Mouse (Mus musculus): ENCODE data around the gene Htr2a. TPM values are rescaled to one million over a fixed set of nuclear protein-coding genes. Genes with fewer than 3 reads are reported as not detected.

Gene Htr2a
- polyA plus RNA-seq, 1 experiment, result 0.31 TPM

GRCm38 (mm10) chr14:74732079-74732783, 91.6 kb downstream of the Htr2a start, which contains the start of gene Esd:
Esd (plus strand) TSS chr14:74732297.
- WGBS, result under 1% methylated on average over 52 of the region's 53 CpGs
- TF ChIP-seq POLR2A (IDR thresholded peaks at IDR 0.05; ENCODE audit: borderline replicate concordance, extremely low read depth, low read depth, low read length), result peak; percentile 75; the same call in 1 of the 2 replicates
- no peak for TF ChIP-seq CTCF (IDR thresholded peaks at IDR 0.05; ENCODE audit: insufficient read depth, low read length)

DNA sequence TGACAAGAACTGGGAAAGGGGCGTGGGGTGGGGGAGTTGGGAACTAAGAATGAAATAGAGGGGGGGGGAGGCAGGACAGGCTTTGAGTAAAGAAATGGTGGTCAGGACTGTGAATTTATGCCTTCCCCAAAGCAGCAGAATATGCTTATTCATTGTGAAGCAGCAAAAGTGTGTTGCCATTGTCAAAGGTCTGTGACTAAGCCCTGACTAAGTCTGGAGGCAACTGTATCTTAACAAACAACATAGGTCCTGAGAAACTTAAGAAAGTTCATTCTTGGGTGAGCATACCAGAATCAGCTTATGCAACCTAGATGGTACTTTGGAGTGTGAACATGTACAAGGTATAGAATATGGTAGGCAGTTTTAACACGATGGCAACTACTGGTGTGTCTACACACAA, 92.8 kb downstream of the Htr2a start:
- no peak overlapping the region for H3K4me3 ChIP-seq (replicated peaks; ENCODE audit: extremely low read depth, low read depth, low read length)
- H3K4me1 ChIP-seq (ENCODE audit: control insufficient read depth, insufficient read depth, low read length), result peaks cover 2% of the 10 kb centered on the region; the same call in 1 of the 2 replicates
- no peak for DNase-seq

More at GRCm38 (mm10) chr14:74732079-74732783, 91.6 kb downstream of the Htr2a start, which contains the start of gene Esd:
- DNase-seq, result peak; percentile 97
- Histone ChIP-seq H3K4me3 (replicated peaks; ENCODE audit: extremely low read depth, low read depth, low read length) (peak within 1 kb of the TSS; percentile 97), H3K4me1 (ENCODE audit: control insufficient read depth, insufficient read depth, low read length) (peaks cover 2% of the 10 kb centered on the region; the same call in 1 of the 2 replicates)

GRCm38 (mm10) chr14:74735471-74735870, 94.8 kb downstream of the Htr2a start:
- Histone ChIP-seq H3K4me1 (ENCODE audit: control insufficient read depth, insufficient read depth, low read length) (peaks cover 2% of the 10 kb centered on the region; the same call in 1 of the 2 replicates), H3K4me3 (replicated peaks; ENCODE audit: extremely low read depth, low read depth, low read length) (no peak overlapping the region)
- DNase-seq, result no peak
- WGBS, result 77% methylated on average over 6 of the region's 6 CpGs
- no peak for TF ChIP-seq CTCF (IDR thresholded peaks at IDR 0.05; ENCODE audit: insufficient read depth, low read length)

More for the DNA sequence above, 92.8 kb downstream of the Htr2a start:
- 67% methylated on average over 2 of the region's 2 CpGs for WGBS
- TF ChIP-seq POLR2A (IDR thresholded peaks at IDR 0.05; ENCODE audit: borderline replicate concordance, extremely low read depth, low read depth, low read length) (no peak), CTCF (IDR thresholded peaks at IDR 0.05; ENCODE audit: insufficient read depth, low read length) (no peak)

DNA sequence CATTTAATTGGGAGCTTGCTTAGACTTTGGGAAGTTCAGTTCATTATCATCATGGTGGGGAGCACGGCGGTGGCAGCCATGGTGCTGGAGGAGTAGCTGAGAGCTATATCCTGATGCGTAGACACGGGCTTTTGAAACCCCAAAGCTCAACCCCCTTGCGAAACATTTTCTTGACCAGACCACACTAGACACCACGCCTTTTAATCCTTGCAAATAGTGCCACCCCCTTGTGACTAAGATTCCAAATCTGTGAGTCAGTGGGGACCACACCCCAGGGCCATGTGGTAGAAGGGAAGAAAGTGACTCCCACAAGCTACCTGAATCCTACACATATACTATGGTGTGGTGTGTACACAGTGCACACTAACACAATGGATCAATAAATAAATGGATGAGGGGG, 96.2 kb downstream of the Htr2a start:
- TF ChIP-seq CTCF (IDR thresholded peaks at IDR 0.05; ENCODE audit: insufficient read depth, low read length), result no peak
- TF ChIP-seq POLR2A (IDR thresholded peaks at IDR 0.05; ENCODE audit: borderline replicate concordance, extremely low read depth, low read depth, low read length), result no peak

More for the DNA sequence above, 96.2 kb downstream of the Htr2a start:
- DNase-seq, result no peak
- WGBS, result 88% methylated on average over 6 of the region's 6 CpGs
- H3K4me3 ChIP-seq (replicated peaks; ENCODE audit: extremely low read depth, low read depth, low read length), result no peak overlapping the region
- H3K4me1 ChIP-seq (ENCODE audit: control insufficient read depth, insufficient read depth, low read length), result peaks cover 2% of the 10 kb centered on the region; the same call in 1 of the 2 replicates

Other genes starting within 250 kb of the Htr2a start
- 21.7 and 49.7 TPM in 2 replicates for gene Esd, start 91.5 kb downstream of the Htr2a start, polyA plus RNA-seq (2012; rRNA removed)

All from lung, adult 2 months (tissue).